Mouse (Mus musculus) CD4-positive, CD25-positive, alpha-beta regulatory T cell, adult 2 months (primary cell): Measurements from ENCODE around the gene 9430015G10Rik.
A peak's percentile ranks its signal among the peaks of the same experiment; 100 is the strongest.

Experiments used
- DNase-seq: peaks from one replicate; pipeline ENCODE4 v3.0.0-alpha.2; 2012; ENCODE audit warnings: low read depth, low spot score

Gene 9430015G10Rik

DNA sequence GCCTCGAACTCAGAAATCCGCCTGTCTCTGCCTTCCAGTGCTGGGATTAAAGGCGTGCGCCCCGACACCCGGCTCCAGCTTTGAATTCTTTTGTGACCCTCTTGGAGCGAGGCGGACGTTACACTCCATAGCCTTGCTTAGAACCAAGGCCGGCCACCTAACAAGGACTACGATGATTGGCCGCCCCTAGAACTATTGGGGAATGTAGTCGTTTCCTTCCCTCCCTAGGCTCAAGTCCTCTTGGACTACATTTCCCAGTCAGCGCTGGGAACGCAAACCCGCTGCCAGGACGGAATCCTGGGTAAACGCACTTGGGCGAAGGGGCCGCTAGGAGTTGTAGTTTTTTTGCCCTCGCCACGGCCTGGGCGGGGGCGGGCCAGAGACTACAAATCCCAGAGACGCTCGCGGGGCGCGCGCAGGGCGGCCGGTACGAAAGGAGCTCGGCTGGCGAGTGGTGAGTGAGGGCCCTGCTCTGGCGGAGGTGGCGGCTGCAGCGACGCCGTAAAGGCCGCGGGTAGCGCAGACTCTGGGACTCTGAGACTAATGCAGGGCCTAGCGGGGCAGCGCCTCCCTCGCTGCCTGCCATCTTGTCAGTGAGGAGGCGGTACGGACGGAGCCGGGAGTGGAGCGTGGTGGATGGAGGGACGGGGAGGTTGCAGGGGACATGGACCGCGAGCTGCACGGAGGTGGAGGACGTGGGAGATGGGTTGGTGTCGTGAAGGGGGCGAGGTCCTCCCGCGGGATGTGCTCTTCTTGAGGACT lies at the start of gene 9430015G10Rik:
Gene 9430015G10Rik (plus strand): TSS at position 413 of the 762 bp plus-strand sequence.
- DNase-seq: peak; percentile 97

DNA sequence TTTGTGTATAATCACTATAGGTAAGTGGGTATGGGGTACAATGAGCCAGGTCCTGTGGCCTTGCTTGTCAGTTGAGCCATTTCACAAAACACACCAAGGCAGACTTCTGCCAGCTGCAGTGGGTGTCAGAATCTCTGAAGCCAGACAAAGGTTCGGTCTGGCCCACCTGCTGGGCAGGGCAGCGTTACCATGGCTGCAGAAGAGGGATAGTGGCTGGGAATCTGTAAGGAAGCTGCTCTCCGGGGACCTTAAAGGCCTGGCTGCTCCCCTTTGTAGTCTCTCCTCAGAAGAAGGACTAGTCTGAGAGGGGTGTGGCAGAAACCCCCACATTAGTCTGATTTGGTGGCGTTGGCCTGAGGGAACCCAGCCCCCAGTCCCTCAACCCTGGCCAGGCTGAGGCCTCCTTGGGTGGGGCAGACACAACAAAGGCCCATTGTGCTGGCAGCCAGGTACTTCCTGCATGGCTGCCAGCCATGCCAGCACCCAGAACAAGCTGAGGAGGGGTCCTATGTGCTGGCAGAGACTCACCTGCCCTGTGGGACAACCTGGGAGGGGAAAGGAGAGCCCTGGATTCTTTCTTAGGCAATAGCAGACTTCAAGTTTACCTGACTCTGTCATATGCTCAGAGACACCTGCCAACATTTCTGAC lies 45.8 kb upstream of the 9430015G10Rik start:
- no peak for DNase-seq

DNA sequence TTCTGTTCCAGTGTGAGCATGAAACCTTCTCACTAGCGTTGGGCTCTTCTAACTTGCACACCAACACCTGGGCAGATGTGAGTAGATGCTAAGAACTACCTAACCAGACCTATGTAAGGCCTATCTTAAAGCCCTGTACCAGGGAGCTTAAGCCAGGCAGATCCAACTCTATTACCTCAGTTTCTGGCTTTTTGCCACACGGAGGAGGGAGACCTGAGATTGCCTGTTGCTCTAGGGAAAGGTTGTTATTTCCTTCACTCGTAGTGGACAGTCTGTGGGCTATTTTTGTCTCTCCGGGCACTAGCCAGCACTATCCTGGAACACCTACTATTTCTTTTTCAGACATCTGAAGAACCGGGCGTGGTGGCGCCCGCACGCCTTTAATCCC lies 45.3 kb upstream of the 9430015G10Rik start:
- no peak for DNase-seq

DNA sequence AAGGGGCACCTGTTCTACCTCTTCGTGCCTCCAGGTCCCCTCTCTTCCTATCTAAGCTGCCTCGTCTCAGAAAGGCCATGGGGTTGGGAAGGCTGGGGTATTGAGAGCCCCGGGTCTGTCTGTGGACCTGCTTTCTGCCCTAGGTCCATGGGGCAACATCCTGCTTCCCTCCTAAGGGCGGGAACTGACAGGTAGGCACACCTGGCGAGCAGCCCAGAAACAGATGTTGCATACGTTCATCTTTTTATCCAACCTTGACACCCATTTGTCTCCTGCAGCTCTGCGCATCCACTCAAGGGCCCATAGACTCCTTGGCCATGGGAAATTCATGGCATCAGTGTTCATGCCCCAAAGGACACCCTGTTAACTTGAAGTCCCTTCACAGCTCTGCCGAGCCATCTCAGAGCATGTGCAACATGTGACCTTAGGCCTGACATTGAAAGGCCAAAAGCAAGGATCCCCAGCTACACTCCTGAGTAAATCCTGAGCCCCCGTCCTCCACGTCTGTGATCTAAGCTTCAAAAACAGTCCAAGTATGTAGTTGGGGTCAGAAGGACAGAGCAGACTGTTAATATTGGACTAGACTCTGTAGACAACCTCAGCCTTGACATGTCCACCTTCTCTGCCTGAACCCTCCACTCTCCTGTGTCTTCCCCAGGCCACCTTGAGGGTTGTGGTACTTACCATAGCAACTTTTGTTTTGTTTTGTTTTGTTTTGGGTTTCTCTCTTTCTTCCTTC lies 44.5 kb upstream of the 9430015G10Rik start:
- DNase-seq: no peak

DNA sequence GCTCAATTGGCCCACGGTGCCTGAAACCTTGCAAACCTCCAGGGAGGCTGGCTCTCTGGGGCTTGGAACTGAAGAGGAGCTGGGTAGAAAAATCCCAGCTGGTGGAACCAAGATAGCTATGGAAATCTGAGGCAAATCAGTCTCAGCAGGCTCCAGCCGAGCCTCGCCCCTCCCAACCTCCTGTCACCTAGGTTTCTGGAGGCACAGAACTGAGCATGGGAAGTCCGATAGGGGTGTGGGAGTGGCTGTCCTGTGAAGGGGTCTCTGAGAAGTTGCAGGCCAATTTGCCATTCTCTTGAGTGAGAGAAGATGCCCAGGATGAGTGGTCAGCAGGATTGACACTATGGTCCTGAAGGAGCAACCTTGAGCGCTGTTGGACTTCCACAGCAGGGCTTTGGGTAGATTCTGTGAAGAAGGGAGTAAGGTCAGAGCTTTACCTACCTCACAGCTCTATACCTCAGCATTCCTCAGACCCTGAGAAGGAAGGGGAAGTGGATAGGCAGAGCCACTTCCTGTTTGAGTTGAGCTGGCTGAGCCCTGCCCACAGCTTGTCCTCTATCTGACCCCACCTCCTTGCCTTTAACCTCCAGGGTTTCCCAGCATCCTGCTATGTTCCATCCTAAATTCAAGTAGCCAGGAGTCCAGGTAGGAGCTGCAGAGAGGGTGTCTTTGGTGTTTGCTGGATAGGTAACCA lies 42.4 kb upstream of the 9430015G10Rik start:
- peak; percentile 46 for DNase-seq

DNA sequence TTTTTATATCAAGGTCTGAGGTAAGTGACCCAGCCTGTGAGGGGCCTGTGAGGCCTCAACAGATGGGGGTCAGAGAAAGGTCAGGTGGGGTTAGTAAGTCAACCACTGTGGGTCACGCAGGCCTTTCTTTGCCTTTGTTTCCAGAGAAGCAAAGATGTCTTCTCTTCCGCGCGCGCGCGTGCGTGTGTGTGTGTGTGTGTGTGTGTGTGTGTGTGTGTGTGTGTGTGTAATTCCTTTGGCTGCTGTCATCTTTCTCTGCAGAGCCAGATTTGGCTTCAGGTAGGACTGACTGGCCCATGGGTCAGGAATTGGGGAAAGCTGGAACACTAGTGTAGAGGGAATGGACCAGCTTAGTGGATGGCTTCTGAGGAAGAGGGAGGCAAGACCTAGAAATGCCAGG lies 40.1 kb upstream of the 9430015G10Rik start:
- no peak for DNase-seq

DNA sequence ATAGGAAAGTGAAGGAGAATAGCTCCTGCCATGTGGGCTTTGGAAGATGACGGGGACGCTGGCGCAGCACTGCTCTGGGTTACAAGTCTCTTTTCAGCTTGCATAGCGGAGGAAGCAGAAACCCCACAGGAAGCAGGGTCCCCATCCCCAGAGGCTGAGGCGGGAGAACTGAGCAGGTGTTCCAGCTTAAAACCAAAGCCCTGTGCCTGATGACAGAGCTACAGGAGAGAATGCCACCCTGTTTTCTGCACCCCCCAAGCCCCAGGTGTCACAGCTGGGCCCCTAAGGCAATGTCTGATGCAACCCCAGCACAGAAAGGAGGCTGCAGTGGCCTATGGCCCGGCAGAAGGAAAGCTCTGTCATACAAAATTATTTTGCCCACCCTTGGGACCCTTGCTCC lies 39.5 kb upstream of the 9430015G10Rik start:
- DNase-seq: peak; percentile 49

DNA sequence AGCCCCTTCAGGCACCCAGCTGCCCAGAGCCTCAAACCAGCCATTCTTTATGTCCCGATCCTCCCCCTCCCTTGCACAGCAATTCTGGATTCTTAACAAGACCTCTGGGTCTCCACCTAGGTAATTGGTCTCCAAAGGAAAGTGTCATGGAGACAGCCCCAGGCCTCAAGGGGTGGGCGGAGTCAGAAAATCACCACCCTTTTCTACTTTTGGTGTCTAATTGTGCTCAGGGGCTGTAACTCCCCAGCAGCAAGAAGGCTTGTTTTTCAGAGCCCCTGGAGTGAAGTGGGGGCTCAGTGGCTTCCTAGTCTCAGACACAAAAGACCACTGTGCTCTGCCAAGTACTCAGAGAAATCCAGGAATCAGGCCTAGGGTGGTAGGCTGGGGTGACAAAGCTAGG lies 39.1 kb upstream of the 9430015G10Rik start:
- DNase-seq: no peak

DNA sequence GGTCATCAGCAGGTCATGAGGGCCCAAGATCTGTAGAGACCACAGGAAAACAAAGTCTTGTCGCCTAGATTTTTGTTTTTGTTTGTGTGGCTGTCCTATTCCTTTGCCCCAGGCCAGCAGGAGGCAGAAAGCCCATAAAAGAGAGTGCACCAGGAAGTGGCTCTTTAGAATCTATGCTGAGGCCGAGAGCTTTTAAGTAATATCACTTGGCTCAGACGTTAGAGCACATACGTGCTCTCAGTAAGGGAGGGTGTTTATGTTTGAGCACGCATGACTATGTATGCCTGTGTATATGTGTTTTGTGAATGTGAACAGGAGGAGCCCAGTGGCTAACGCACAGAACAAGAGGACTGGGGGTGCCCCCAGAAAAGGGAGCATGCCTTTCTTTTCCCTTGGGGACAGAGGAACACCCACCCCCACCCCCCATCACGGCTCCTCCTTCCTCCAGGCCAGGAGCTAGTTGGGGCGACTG lies 32.8 kb upstream of the 9430015G10Rik start:
- peak; percentile 66 for DNase-seq

DNA sequence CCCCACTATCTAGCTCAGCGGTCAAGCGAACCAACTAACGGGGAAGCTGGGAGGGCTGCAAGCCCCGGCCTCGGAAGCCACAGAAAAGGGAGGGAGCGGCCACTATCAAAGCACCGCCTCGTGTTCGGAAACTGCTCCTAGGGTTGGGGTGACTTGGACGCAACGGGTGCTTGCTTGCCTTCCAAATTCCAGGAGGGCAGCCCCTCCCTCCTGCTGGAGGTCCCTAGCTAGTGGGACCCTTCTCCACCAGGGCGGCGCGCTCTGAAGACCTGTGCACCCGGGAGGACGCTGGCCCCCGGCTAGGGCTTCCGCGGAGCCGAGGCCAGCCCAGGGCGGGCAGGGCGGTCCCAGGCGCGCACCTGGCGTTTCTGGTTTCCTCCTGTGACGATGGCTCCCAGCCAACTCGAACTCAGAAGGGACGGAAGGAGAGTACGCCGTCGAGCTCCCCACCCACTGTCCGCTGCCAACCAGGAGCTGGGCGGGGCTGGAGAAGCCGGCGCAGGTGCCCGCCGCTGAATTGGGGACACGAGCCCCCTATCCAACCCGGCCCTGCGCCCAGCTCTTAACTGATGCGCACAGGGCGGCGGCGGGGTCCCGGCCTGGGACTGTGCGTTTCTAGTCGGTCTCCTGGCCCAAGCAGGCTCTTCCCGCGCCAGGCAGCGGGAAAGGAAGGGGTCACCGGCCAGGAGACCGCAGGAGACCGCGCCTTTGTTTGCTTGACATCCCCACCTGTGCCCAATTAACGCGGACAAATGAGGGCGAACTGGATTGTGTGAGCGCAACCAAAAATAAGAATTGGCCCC lies 32.1 kb upstream of the 9430015G10Rik start:
- DNase-seq: peak; percentile 80

DNA sequence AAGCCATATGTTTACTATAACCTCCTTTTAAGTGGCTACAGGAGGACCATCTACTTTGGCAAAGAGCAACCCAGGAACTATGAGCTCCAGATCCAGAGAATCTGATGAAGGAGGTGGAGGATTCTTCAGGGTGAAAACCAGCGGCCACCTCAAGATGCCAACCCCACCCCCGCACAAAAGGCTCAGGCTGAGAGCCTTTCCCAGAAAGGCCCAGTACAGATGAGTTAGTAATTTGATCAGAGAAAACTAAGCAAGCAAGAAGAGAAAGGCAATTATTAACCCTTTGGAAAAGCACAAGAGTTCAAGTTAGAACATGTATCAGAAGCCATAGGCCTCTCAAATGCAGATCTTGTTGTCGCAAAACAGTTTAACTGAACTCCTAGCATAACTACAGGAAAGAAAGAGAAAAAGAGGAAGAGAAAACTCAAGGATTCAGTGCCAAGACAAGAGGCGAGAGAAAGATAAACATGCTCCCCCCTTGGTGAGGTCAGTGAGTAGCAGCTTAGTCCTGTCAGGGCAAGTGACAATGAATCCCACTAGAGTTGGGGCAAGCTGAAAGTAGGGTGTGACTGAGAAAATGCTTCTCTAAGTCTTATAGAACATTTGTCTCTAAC lies 27.1 kb upstream of the 9430015G10Rik start:
- no peak for DNase-seq

DNA sequence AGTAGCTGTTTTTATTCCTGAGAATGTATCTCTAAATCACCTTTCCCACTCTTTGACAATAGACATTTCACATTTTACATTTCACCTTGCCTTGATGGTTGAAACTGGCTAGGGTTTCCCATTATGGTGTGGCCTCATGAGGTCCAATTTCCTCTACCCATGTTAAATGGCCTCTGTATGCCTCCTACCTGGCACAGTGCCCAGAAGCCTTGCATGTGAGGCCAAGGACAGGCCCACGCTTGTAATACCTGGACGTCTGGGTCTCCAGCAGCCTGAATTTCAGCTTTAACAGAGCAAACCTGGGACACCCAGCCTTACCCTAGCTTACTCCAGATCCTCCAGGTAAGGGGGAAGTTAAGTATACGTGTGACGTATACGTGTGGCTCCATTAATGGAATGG lies 26.4 kb upstream of the 9430015G10Rik start:
- no peak for DNase-seq

DNA sequence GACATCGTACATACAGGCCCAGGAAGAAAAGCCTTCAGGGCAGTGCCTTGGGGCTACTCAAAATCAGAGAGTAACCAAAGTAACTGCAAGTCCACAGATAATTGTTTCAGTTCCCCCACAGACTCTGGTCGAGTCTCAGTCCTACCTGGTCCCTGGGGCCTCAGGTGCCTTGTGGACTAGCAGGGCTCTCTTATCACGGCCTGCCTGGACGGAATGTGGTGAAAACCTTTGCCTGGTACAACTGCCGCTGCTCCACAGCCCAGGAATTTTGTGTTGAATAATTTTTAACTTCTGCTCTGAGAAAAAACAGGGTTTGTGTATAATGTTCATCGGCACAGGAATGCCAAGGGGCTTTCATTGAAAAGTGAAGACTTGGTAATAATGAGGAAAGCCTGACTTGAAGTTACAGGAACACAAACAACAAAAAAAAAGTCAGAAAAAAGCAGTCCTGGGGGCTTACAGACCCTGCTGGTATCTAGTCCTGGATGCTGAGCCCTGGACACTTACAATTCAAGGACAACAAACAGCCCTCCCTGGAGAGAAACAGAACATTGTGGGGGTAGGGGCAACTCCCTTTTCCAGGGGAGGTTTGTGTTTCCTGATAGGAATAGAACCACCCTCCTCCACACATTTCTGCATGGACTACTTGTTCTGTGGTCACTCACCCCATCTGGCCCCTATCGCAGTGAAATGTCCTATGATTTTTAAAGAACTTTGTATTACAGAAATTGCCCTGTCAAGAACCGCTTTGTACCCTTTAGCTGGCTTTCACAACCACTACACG lies 25.5 kb upstream of the 9430015G10Rik start:
- DNase-seq: no peak

DNA sequence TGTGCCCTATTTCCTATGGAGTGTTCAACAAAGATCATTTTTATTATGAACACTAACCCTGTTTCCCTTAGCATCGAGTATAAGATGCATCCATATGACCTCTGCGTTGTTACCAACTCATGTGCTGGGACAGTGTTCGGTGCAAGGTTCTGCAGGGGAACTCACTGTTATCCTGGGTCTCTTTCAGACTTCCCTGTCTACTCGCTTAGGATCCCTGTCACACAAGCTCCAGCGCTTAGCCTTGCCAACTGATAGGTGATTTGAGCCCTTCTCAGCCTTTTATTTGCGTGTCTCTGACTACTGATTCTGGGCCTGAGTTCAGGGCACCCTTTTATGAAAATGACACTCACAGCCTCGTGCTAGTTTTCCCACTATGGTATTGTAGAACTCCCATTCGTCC lies 24.5 kb upstream of the 9430015G10Rik start:
- DNase-seq: no peak

DNA sequence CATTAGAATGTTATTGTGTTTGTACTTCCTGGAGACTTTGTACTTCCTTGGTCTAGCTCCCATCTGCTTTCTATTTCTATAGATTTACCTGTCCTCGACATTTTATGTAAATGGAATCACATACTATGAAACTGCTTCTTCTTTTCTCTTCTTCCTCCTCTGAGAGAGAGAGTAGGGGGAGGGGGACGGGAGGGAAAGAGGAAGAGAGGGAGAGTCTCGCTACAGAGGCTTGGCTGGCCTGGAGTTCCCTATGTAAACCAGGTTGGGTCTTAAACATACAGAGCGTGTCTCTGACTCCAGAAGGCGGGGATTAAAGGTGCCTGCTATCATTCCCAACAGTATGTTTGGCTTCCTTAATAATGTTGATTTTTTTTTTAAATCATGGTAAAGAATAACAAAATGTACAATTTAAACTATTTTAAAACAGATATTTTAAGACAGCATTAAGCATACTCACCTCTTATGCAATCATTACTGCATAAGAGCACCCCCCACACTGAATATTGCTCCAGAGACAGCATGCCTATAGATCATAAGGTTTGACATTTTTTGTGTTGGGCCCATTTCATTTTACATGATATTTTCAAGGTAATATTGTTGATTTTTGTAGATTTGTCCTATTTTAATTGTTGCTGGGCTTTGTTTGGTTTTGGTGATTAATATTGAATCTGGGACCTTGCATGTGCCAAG lies 22.2 kb upstream of the 9430015G10Rik start:
- DNase-seq: no peak

DNA sequence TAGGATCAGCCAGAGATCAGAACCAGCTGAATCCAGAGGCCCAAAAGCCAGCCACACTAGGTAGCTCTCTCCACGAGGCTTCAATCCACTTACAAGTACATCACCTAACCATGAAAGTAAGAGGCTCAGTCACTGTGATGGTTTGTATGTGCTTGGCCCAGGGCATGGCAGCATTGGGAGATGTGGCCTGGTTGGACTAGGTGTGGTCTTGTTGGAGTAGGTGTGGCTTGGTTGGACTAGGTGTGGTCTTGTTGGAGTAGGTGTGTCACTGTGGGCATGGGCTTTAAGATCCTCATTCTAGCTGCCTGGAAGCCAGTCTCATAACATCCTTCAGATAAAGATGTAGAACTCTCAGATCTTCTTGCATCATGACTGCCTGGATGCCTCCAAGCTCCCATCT lies 18.5 kb upstream of the 9430015G10Rik start:
- DNase-seq: no peak

DNA sequence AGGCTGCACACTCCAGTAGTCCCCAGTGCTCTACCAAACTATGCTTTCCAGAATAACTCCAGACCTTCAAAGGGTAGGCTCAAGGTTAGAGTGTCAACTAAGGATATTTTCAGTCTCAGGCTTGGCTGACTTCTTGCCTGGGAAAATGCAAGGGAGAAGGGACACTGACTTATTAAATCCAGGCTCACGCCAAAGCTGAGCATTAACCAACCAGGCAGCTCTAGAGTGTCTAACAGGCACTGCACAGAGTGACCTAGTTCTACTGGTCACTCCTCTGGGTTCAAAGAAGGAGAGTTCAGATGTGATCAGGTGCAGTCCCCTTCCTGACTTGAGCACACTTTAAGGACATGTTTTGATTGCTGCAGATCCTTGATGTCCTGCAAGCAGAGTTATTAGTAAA lies 17.0 kb upstream of the 9430015G10Rik start:
- no peak for DNase-seq

DNA sequence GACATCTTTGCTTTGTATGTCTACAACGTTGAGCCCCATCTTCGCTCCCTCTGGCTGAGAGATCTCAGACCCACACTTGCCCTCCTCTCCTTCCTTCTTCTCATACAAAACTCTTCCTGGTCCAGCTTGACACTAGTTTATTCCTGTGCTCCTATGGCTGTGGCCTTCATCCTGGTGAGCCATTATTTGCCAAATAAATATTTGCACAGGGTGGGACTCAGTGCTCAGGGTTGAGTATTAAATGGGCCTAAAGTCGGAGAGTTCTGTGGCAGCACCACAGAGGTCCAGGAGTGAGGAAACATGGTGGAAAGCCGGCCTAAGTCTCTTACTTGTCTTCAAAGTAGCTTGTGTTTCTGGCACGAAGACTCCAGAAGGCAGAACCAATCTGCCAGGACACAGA lies 16.0 kb upstream of the 9430015G10Rik start:
- no peak for DNase-seq

DNA sequence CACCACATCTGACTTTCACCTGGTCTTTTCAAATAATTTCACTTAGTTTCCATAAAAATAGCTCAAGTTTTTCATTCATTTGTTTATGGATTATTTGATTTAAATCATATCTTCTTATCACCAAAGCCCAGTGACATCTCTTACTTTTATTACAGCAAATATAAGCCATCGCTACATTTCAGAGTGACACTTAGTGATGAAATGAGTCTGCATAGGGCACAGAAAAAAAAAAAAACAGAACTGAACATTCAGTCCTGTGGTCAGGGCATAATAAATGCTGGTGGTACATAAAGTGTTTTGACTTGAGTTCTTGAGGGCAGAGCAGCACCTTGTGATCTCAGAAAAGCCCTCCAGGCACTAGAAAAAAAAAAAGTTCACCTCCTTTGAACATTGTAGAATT lies 13.6 kb upstream of the 9430015G10Rik start:
- no peak for DNase-seq
